Comparison of ENCODE assay signal across 8 mouse cellular contexts in the genomic region with DNA sequence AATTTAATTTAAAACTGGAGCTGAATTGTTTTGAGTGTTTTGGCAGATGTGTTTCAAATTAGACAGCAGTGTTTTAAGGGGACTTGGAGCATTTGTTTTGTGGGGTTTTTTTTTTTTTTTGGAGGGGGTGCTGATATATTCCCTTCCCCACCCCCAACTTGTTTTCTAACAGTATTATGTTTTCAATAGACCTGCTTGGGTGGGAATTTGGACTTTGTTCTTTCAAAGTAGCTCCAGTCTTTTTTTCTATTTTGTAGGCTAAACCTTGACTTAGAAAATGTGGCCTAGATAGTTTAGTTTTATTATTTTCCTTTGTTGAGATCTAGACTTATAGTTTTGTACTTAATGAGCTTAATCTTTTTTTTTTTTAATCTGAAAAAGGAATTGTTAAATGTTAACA.
DNase-seq lines count a peak whose midpoint lies in the region; ATAC-seq and TF ChIP-seq lines count a peak whose summit lies in the region.

No protein-coding gene starts in this region.

- DNase-seq in lung, adult 2 months, result no peak
- no peak for DNase-seq in lung, postnatal 14 days
- DNase-seq in MN1 (ENCODE audit: low spot score), result no peak
- no peak for DNase-seq in kidney, postnatal 4 days
- DNase-seq in yolk sac, embryonic 10.5 days (ENCODE audit: low spot score), result no peak

- H3K27ac ChIP-seq in embryonic facial prominence, embryonic 13.5 days, result peak overlapping the region; percentile 94
- peak overlapping the region; percentile 83 for H3K27ac ChIP-seq in intestine, embryonic 16.5 days (ENCODE audit: low read length)
- H3K27ac ChIP-seq in neural tube, embryonic 13.5 days (replicated peaks), result peak overlapping the region; percentile 93

- H3K27me3 ChIP-seq in embryonic facial prominence, embryonic 13.5 days, result no peaks in the 10 kb centered on the region
- H3K27me3 ChIP-seq in intestine, embryonic 16.5 days (replicated peaks; ENCODE audit: control insufficient read depth, insufficient read depth, low read length), result no peaks in the 10 kb centered on the region
- H3K27me3 ChIP-seq in neural tube, embryonic 13.5 days, result no peaks in the 10 kb centered on the region

- TF ChIP-seq CTCF in lung, adult 2 months (IDR thresholded peaks at IDR 0.05; ENCODE audit: insufficient read depth, low read length), result no peak

- H3K4me3 ChIP-seq in lung, adult 2 months (replicated peaks; ENCODE audit: extremely low read depth, low read depth, low read length), result peak overlapping the region; percentile 69
- peak overlapping the region; percentile 52 for H3K4me3 ChIP-seq in embryonic facial prominence, embryonic 13.5 days
- peak overlapping the region; percentile 43 for H3K4me3 ChIP-seq in intestine, embryonic 16.5 days (ENCODE audit: low read length)
- peak overlapping the region; percentile 43 for H3K4me3 ChIP-seq in neural tube, embryonic 13.5 days

- no peak for ATAC-seq in embryonic facial prominence, embryonic 13.5 days (ENCODE audit: insufficient number of reproducible peaks, insufficient read depth, low FRiP score, low TSS enrichment, low read depth)
- ATAC-seq in intestine, embryonic 16.5 days, result no peak
- no peak for ATAC-seq in neural tube, embryonic 13.5 days (ENCODE audit: low read depth)

- peak overlapping the region; percentile 70 for H3K4me2 ChIP-seq in embryonic facial prominence, embryonic 13.5 days
- H3K4me2 ChIP-seq in intestine, embryonic 16.5 days (ENCODE audit: low read depth, low read length), result peak overlapping the region; percentile 60
- peak overlapping the region; percentile 63 for H3K4me2 ChIP-seq in neural tube, embryonic 13.5 days

- peak overlapping the region; percentile 59; the same call in 1 of the 2 replicates for H3K9ac ChIP-seq in embryonic facial prominence, embryonic 13.5 days
- peak overlapping the region; percentile 36; the same call in 1 of the 2 replicates for H3K9ac ChIP-seq in intestine, embryonic 16.5 days (ENCODE audit: low read depth, low read length)
- peak overlapping the region; percentile 70 for H3K9ac ChIP-seq in neural tube, embryonic 13.5 days

- no peak for TF ChIP-seq POLR2A in lung, adult 2 months (IDR thresholded peaks at IDR 0.05; ENCODE audit: borderline replicate concordance, extremely low read depth, low read depth, low read length)

- H3K9me3 ChIP-seq in embryonic facial prominence, embryonic 13.5 days, result no peaks in the 10 kb centered on the region
- H3K9me3 ChIP-seq in intestine, embryonic 16.5 days (ENCODE audit: control insufficient read depth, low read length), result no peaks in the 10 kb centered on the region
- H3K9me3 ChIP-seq in neural tube, embryonic 13.5 days, result no peaks in the 10 kb centered on the region

- peaks cover 3% of the 10 kb centered on the region; the same call in 1 of the 2 replicates for H3K36me3 ChIP-seq in embryonic facial prominence, embryonic 13.5 days
- H3K36me3 ChIP-seq in intestine, embryonic 16.5 days (ENCODE audit: control insufficient read depth, insufficient read depth, low read length), result no peaks in the 10 kb centered on the region
- peaks cover 3% of the 10 kb centered on the region; the same call in 1 of the 2 replicates for H3K36me3 ChIP-seq in neural tube, embryonic 13.5 days

- H3K4me1 ChIP-seq in lung, adult 2 months (ENCODE audit: control insufficient read depth, insufficient read depth, low read length), result peaks cover 8% of the 10 kb centered on the region
- peaks cover 32% of the 10 kb centered on the region for H3K4me1 ChIP-seq in embryonic facial prominence, embryonic 13.5 days
- peaks cover 15% of the 10 kb centered on the region for H3K4me1 ChIP-seq in intestine, embryonic 16.5 days (ENCODE audit: control insufficient read depth, insufficient read depth, low read length)
- peaks cover 35% of the 10 kb centered on the region for H3K4me1 ChIP-seq in neural tube, embryonic 13.5 days (replicated peaks)
